Mouse (Mus musculus) cerebellum, adult 9-10 months (tissue): ENCODE data around the gene Alg3.

Experiments used
- DNase-seq: peaks from one replicate; pipeline ENCODE4 v3.0.0; 2022

Gene Alg3

DNA sequence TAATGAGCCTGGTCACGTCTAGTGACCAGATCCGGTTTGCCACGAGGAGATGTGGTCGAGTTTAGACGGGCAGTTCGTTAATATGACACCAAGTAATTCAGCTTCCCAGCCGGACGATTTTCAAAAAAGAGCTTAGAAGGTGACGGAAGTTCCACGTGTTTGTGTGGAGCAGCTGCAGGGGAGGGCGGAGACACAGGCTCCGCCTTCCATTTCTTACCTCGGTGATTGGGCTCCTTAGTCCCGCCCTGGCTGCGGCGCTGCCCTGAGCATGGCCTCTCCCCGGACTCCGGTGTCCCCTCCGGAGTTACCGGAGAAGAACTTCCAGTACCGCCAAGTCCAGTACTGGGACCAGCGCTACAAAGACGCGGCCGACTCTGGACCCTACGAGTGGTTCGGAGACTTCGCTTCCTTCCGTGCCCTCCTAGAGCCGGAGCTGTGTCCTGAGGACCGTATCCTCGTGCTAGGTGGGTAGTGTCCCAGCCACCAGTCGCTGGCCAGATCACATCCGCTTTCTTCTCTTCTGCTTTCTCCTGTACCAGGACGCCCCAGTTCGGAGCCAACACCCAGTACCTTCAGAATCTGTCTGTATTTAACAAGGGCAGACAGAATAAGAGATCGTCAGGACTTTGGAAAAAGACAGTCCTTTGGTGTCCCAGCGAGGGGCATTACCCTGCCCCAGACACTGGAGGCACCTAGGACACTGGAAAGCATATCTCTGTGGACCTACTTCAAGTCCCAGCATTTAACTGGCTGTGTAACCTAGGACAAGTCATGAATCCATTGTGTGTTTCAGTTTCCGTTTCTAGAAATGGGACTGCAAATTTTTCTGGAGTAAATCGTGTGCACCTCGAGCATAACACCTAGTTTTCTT lies at the start of gene Alg3, which contains the start of the genes Eef1akmt4 and Gm49333:
Gene Alg3, minus strand, starts transcription at position 379 of the 871 bp plus-strand sequence.
Gene Eef1akmt4, plus strand, starts transcription at position 237 of the 871 bp plus-strand sequence.
Gene Gm49333, plus strand, starts transcription at position 254 of the 871 bp plus-strand sequence.
- DNase-seq: peak; percentile 84

DNA sequence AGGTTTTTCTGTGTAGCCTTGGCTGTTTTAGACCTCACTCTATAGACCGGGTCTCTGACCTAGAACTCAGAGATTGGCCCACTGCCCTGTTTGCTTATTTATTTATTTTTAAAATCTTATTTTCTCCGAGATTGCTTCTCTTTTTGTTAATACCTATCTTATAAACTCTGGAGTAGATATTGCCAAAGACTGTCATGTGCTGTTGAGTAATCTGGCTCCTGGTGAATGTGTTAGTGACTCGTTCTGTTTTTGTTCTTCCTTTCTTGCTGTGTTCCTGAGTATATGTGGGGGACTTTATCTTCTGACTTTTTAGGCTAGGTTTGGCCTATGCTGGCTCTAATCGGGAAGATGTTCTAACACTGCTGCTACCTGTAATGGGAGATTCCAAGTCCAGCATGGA lies 46.1 kb upstream of the Alg3 start:
- no peak for DNase-seq

DNA sequence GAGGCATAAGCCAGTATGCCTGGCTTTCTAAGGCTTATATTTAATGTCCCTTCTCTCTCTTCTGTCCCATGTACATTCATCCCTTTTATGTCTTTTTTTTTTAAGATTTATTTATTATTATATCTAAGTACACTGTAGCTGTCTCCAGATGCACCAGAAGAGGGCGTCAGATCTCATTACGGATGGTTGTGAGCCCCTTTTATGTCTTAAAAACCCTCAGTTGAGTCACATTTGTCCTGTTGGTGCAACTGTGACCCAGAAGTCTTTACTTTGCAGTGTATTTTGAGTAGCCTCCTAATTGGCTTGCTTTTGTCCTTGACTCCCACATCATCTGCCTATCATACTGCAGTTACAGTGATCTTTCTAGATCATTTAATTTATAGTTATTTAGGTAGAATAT lies 41.8 kb upstream of the Alg3 start:
- no peak for DNase-seq

DNA sequence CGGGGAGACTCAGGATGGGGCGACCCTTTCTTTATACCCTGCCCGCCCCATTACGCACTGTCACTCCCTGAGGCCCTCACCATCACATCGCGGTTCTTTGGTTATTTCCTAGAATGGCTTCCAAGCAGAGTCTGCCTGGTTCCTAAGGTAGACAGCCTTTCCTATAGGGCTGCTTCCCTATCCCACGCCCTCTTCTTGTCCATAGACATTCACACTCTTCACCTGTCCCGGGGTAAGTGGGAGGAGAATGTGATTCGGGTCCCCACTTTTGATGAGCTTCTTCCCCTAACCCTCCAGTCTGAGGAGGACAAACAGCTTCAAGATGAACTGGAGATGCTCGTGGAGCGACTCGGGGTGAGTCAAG lies 40.4 kb upstream of the Alg3 start:
- DNase-seq: no peak

DNA sequence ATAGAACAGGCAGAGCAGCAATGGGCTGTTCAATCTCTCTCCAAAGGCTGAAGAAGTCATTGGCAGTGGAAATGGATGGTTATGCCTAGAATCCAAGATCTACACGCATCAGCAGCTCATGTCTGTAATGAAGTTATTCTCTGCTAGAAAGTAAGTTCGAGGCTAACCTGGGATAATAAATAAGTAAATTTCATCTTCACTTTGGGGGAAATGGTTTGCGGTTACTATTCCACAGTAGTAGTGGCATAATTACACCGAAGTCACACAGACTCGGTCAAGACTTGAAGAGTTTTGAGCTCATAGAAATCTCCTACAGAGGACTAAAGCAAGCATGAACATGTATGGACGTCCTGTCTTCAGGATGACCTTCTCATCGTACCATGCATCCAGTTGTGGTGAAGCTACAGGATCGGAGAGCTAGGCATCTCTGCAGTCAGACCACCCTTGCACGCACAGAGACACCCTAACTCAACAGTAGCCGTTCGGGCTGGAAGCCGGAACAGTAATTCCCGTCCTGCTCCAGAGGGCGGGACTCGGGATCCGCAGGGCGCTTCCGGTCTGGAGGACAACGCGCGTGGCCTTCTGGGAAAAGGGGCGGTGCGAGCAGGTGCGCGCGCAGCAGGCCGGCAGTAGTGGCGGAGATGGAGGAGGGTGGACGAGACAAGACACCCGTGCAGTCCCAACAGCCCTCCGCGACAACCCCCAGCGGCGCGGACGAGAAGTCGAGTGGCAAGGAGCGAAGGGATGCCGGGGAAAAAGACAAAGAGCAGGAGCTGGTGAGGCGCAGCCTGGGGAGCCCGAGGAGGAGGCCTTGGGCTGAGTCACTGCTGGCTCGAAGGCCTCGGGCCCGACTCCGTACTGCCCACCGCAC lies 39.8 kb upstream of the Alg3 start, which contains the start of gene Psmd2:
Gene Psmd2, plus strand, starts transcription at position 577 of the 871 bp plus-strand sequence.
- peak; percentile 95 for DNase-seq

DNA sequence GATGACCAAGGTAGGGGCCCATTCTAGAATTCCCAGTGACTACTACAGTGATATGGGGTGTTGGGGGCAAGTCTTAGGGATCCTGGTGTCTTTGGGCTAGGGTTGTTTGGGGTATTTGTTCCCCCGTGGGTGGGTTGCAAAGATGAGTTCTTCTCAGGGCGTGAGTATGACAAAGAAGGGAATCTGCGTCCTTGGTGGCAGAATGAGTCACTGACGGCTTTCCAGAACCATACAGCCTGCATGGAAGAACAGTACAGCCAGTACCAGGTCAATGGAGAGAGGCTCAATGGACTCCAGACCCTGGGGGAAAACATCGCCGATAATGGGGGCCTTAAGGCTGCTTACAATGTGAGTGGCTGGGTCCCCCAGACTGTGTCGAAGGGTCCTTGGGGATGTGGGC lies 32.4 kb upstream of the Alg3 start:
- DNase-seq: no peak

DNA sequence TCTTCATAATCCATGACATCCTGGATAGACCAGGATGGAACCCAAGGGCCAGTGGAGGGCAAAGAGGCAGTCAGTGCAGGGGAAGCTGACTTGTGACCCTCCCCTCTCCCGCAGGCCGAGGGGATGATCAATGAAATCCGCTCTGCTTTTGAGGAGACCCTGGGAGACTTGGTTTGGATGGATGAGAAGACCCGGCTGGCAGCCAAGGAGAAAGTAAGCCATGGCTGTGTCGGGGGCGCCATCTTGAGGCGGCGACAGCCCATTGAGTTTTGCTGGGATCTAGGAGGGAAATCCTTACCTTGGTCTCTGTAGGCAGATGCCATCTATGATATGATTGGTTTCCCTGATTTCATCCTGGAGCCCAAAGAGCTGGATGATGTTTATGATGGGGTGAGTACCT lies 30.6 kb upstream of the Alg3 start:
- DNase-seq: peak; percentile 77

DNA sequence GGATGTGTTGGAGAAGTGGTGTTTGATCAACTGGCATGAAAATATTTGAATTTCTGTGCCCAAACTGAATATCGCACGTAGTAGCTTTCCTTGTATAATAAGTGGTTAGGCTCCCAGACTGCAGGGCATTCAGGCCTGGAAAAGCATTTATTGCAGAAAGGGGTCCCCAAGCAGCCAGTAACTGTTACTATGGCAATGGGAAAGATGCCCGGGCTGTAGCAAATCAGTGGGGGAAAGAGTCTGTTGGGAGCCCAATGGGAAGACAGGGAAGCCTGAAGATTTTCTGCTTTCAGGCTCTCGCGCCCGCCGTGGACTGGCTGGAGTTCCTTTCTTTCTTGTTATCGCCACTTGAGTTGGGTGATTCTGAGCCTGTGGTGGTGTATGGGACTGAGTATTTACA lies 26.8 kb upstream of the Alg3 start:
- no peak for DNase-seq

DNA sequence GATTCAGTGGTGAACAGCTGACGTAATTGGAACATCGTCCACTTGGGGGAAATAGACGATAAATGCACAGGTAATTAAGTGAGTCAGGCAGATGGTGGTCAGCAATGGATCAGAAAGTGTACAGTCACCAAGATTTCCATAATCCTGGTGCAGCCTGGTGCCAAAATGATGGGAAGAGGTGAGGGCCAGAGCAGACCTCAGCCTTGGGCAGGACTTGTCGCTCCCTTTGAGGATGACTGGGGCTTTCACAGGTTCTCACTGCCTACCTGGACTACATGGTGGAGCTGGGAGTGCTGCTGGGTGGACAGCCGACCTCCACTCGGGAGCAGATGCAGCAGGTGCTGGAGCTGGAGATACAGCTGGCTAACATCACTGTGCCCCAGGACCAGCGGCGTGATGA lies 25.9 kb upstream of the Alg3 start:
- DNase-seq: no peak

DNA sequence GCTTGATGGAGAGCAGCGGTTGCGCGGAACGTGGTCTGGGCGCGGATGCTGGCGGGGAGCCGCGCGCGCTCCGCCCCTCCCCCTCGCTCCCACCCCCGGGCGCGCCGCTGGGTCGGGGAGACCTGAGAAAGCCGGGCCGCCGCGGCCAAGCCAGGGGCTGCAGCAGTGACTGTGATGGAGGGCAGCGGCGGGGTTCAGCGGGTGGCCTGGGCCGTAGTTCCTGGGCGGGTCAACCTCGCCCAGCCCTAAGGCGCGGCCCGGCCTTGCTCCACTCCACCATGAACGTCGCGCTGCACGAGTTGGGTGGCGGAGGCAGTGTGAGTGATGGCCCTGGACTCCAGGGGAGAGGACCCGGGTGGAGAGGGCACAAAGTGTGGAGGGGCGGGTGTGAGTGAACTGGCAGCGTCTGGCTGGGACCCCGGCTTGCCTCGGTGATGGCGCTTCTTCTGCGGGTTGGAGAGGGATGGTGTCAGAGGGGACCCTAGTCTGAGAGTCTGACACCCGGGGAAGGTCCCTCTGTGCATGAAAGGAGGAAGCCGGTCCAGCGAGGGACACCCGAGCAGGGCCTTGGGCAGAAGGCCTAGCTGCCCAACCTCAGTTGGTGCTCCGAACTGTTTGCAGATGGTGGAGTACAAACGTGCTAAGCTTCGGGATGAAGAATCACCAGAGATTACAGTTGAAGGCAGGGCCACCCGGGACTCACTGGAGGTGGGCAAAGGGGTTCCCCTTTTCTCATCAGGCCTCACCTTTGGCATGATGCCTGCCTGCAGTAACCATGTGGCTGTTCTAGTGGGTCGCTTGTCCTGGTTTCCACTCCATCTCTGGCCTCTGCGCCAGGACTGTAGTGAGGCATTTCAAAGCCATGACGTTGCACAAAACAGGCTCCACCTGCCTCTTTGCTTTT lies 18.4 kb upstream of the Alg3 start, which contains the start of gene Ece2:
Gene Ece2, plus strand, starts transcription at position 98 of the 904 bp plus-strand sequence.
- peak; percentile 67 for DNase-seq

DNA sequence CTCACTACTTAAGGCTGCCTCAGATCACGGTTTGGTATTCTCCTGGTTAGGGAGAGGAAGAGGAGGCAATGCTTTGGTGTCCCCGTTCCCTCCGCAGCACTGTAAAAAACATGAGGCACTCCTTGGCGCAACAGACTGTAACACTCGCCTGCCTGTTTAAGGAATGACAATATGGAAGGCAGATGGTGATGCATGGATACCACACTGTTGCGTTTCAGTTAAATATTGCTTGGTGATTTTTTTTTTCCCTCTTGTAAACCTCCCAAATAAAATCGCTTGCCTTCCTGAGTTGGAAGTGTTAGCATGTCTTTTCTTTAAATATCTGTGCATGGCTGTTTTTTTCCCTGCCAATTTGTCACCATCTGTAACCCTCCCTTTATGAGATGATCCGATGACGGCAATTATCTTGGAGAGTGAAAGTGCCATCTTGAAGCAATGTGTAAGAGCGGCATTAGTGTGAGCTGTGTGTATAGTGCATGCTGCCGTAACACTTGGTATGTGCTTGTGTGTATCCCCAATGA lies 17.4 kb upstream of the Alg3 start:
- no peak for DNase-seq

DNA sequence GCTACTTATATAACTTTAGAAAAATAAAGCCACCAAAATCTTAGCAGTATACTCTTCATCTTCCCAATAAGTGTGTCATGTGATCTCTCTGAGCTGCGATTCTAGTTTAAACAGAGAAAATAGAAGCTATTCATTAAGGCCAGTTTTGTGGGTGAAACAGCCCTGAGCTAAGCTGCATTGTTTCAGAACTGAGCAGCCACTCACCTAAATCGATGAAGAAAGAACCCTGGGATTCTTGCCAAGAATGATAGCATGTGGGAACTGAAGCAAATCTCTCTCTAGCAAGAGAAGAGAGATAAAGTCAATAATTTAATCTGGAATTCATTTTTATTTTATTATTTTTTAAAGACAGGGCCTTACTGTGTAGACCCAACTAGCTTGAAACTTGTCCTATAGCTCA lies 11.7 kb upstream of the Alg3 start:
- DNase-seq: peak; percentile 50

DNA sequence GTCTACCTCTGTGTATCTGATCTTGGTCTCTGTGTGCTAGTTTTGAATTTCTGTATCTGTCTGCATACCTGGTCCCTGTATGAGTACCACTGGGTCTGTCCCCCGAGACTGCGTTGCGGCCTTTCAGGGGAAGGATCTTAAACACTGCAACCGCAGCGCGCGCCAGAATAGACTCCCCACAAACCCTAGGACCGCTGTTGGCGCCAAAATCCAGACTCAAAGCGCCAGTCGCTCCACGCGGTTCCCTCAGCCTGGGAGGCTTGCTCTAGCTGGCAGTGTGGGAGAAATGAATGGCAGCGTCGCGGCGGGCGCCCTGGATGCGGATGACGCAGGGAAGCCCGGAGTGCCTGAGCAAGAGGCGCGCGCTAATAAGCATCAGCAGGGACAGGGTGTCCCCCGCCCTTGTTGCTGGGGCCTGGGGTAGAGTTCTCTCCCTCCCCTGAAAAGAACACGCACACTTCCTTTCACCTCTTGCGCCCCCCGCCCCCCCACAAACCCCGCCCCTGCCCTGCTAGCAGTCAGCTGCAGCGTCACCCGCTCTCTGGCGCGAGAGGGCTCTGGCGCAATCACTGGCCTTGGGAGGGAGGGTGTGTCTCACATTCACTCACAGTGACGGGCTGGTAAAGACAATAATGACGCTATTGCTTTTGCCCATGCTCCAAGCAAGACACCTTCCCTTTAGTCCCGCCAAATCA lies 10.6 kb upstream of the Alg3 start:
- peak; percentile 86 for DNase-seq

DNA sequence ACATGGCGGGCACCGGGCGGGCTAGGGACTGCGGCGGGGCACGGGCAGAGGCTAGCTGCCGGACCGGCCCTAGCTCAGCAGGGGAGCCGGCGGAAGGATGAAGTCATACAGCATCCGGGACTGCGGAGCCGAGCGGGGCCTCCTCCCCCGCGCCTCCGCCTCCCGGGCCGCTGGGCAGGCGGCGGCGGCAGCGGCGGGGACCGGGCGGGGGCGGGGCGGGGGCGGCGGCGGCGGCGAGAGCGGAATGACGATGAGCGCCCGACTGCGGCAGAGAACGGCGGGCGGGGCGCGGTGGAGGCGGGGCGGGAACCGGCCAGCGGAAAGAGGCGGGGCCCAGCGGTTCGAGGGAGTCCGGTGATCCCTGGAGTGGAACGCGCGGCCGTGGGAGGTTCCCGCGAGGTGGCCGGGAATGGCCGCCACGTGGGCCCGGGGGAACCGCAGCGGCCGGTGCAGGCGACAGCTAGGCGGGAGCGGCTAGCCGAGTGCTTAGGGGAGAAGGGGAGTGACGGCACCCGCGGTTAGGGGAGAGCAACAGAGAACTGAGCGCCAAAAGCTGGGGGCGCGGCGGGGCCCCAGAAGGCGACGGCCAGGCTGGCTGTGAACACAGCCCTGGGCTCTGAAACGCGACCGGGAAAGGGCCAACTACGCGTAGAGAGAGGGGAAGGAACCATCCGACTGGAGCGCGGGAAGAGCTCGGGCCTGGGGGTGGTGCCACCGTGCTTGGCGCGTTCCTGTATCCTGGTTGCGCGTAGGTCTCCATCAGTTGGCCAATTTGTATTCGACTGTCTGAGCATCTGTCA lies 9.9 kb upstream of the Alg3 start, which contains the start of gene Camk2n2:
Gene Camk2n2, minus strand, starts transcription at position 97 of the 800 bp plus-strand sequence.
- DNase-seq: peak; percentile 85

DNA sequence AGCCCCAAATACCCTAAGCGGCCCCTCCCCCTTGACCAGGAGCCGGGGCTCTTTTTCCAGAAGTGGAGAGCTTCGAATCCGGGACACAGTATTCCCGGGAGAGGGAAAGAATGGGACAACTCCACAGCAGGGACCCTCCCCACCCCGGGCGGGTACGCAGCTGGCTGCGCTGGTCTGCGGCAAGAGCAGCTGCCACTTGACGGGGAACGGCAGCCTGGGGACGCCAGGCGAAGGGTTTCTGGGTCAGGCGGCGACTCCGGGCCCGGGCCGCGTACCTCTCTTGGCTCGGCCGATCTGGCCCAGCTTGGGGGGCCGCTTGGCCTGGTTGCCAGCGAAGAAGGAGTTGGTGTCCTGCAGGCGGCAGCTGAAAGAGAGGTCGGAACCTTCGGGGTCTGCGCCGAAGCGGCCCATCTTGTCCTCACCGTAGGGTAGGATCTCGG lies 9.2 kb upstream of the Alg3 start:
- no peak for DNase-seq

DNA sequence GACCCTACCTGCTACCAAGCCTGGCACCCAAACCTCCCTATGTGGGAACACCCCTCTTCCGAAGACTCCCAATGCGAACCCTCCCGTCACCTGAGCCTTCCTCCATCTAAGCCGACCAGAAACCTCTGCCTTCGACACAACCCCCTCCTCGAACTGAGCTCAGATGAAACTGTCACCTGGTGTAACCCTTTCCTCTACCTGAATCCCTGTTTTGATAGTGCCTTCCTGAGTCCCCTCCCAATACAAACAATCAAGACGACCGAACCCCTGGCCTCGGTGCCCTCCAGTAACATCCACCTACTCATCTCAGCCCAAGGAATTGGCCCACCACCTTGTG lies 8.8 kb upstream of the Alg3 start:
- peak; percentile 74 for DNase-seq

DNA sequence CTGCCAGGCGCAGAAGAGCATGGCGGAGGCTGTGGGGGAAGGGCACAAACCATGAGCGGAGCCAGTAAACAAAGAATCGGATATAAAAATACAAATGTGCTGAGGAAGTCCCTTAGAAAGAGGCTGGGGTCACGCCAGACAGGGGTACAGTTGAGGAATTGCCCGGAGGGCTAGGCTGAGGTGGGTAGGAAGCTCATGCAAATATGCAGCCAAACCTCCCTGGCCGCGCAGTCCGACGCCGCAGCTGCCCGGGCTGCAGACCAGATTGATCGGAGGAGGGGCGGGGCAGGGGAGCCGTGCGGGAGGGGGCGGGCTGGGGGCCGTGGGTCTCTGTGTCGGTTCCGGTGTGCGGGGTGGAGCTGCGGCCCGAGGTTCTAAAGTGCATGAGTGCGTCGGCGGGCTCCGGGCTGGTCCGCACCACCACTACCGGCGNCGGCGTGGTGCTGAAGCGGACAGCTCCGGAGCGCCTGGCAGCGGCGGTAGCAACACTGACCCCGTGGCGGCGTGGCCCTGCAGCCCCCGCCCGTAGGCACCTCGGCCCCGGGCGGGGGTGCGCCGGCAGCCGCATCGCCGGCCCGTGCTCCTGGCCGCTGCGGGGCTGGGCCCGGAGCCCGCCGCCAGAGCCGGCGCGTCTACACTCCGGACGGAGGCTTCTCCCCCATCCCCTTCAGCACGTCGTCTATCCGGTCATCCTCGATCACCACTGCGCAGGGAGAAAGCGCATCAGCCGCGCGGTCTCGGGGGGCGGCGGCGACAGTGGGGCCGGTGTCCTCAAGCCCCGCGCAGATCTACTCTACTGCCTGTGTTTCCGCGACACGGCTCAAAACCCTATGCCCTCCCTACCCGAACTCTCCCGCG lies 8.2 kb upstream of the Alg3 start:
- DNase-seq: peak; percentile 51

DNA sequence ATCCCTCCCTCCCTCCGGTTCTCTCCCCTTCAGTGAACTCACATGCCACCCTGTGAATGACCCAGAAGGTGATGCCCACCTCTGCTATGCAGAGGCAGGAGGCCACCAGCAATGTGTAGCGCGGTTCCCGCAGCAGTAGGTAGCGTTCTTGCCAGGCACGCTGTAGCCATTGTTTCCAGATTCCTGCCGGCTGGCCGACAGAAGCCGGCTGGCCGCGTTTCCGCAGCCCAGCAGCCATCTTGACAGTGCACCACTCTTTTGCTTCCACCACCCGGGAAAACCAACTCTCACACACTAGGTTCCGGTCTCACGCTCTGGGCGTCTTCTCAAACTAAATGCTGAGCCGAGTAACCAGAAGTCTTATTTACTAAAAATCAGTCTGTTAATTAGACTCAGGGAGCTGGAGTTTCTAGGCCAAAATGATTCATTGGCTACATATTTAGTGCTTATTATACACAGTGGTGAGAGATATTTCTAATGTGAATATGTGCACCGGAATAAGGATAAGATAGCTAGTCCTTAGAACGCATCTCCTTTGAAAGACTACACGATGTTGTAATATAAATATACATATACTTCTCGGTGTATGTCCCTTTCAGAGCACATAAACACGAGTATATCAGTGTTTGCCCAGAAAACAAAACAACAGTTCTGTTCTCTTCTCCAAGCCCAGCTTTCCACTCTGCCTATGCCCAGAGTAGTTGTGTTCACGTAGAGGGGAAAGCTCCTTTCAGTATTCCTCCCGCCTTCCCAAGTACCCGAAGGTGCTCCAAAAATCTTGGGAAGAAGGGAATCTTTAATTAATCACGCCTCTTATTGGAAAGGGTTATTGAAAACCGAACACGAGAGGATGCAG lies 806 bp downstream of the Alg3 start:
- peak; percentile 78 for DNase-seq

DNA sequence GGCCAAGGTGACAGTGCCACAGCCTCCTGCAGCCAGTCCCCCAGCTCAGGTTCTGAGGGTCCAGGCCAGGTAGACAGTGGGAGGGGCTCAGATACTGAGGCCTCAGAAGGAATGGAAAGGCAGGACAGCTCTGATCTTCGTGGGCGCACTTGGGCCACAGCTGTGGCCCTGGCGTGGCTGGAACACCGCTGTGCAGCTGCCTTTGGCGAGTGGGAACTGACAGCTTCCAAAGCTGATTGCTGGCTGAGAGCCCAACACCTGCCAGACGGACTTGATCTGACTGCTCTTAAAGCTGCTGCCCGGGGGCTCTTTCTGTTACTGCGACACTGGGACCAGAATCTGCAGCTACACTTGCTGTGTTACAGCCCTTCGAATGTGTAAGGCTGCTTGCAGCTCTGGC lies 6.8 kb downstream of the Alg3 start:
- no peak for DNase-seq
